Mouse (Mus musculus) right cerebral cortex, adult 2 months (tissue): ENCODE data around the gene C2cd4d.

ENCODE experiments used
- DNase-seq, 2 experiments: peaks; one replicate each; pipeline ENCODE4 v3.0.0; 2021 to 2022; ENCODE audit warnings: low spot score in 2 of 2

The C2cd4d gene

GRCm38 (mm10) chr3:94362138-94362537 lies at the start of gene C2cd4d:
Gene C2cd4d (plus strand): TSS chr3:94362438.
- DNase-seq, result no peak

DNA sequence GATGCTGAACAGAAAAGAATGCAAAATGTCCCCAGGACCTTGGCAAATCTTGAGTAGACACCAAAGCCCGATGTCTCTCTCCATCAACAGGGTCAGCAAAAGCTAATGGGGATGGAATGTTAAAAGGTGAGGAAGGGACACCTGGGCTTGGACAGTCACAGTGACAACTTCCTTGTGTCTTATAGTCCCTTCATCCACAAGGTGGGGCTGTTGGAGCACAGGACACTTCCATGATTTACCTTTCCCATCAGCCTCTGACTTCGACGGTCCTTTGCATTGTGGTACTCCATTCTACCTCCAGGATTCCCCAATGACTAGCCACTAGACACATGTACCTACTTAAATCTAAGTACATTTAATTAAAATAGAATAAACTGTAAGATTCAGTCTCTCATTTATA lies 33.6 kb upstream of the C2cd4d start:
- peak in 1 of 2 experiments; percentile 22 for DNase-seq

DNA sequence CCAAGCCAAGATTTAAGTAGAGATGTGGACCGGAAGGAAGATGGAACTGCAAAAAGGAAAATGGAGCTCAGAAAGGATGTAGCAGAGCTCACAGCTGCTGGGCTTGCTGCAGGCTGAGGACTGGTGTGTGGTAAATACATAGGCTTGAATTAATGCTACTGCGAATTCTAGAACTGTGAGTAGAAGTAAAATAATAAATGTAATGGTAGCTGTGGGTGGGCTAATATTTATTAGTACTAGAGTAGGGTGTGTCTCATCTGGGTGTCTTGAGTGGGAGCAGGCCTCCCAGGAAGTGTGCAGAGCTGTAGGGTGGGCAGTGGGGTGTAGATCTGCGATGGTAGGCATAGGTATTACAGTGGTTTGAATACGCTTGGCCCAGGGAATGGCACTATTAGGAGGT lies 27.8 kb upstream of the C2cd4d start:
- no peak for DNase-seq

- DNase-seq, result no peak
Observed at GRCm38 (mm10) chr3:94338522-94338921, 23.7 kb upstream of the C2cd4d start.

- DNase-seq, result no peak
Observed at GRCm38 (mm10) chr3:94341959-94342422, 20.2 kb upstream of the C2cd4d start, which contains the start of gene Them5. Gene Them5 (plus strand): TSS chr3:94342099.

GRCm38 (mm10) chr3:94342552-94342951 lies 19.7 kb upstream of the C2cd4d start:
- no peak for DNase-seq

GRCm38 (mm10) chr3:94344182-94344581 lies 18.1 kb upstream of the C2cd4d start:
- DNase-seq, result no peak

- DNase-seq, result no peak
Observed at GRCm38 (mm10) chr3:94344897-94345296, 17.3 kb upstream of the C2cd4d start.

DNA sequence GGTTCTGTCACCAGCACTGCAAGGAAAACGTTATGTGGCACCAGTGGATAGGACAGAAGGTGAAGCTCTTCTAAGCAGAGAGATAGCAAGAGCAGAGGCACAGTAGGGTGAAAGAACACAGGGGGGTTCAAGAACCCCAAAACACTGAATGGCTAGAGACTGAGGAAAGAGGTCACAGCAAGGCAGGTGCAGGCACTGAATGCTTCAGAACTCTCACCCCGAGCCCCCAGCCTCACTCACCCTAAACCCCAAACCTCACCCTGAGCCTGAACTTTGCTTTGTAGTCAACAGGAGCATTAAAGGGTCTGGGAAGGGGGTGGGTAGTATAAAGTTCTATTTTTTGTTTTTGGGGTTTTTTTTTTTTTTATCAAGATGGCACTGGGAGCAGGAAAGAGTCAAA lies 14.1 kb upstream of the C2cd4d start:
- DNase-seq, result no peak

DNA sequence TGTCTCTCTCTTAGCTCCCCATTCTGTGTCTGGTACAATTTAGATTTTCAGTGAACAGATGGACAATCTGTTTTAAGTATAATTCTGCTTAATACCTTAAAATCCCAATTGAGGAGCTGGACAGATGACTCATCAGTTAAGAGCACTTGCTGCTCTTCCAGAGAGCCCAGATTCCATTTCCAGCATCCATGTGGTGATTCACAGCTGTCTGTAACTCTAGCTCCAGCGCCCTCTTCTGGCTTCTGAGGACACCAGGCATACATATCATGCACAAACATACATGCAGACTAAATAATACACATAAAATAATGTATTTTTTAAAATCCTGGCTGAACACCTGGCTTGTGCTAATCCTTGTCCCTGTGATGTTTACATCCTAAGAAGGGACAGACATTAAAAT lies 1.4 kb upstream of the C2cd4d start:
- DNase-seq, result peak; percentile 40 to 44

DNA sequence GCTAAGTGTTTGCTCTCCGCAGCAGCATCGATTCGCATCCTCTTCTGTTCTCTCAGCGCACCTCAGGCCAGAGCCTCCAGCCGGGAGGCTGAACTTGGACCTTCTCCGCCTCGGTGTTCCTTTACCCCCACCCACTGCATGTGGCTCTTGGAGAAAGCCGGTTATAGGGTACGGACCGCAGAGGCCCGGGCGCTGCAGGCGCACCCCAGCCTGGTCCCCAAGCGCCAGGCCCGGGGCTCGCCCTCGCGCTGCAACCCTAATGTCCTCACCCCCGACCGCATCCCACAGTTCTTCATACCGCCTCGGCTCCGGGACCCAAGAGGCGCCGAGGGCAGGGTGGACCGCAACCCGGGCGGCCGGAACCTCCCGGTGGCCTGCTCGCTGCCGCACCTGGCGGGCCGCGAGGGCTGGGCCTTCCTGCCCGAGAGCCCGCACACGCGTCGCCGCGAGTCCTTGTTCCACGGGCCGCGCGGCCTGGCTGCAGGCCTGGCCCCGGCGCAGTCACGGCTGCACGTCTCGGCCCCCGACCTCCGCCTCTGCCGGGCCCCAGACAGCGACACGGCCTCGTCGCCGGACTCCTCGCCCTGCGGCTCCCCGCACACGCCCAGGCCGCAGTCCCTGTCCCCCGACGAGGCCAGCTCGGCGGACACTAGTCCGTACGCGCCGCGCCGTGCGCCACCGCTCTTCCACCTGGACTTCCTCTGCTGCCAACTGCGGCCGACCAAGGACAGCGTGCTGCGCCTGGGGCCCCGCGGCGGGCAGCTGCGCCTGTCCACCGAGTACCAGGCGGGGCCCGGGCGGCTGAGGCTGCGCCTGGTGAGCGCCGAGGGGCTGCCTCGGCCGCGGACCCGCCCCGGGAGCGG lies 1.3 kb downstream of the C2cd4d start:
- DNase-seq, result peak; percentile 21 to 35

GRCm38 (mm10) chr3:94364154-94364526 lies 1.9 kb downstream of the C2cd4d start:
- no peak for DNase-seq

GRCm38 (mm10) chr3:94366761-94367160 lies 4.5 kb downstream of the C2cd4d start:
- peak; percentile 84 to 92 for DNase-seq

- no peak for DNase-seq
Observed at GRCm38 (mm10) chr3:94367511-94367910, 5.3 kb downstream of the C2cd4d start.

DNA sequence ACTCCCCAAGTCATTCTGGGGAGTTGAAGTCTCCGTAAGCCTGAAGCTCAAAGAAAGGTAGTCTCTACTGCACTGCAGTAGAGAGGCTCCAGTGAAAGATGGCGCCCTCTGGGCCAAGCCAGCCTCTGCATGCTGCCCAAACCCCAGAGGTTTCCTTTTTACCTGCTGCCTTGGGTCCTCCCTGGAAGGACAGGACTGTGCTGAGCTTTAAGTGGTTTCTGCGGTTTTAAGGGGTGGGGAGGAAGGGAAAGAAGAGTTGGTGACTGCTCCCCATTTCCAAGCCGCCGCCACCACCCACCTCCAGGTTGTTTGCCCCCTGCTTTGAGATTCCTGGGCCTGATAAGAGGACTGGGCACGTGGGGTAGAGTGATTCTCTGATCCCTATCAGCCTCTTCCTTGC lies 6.4 kb downstream of the C2cd4d start:
- no peak for DNase-seq

DNA sequence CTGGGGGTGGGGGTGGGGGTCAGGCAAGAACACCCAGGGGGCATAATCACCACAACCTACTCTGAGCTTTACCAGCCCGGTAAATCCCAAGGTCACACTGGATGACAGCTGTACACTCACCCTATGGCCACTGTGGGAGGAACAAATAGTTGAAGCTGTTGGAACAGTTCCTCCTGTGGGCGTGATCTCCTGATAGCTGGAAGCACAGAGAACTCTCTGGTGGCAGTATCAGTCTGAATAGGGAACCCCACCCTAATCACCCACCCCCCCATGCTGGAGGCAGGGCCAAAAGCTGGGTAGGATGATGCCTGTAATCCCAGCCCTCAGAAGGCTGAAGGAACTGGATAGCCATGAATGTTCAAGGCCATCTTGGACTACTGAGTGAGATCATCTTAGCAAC lies 7.5 kb downstream of the C2cd4d start:
- no peak for DNase-seq

- peak; percentile 12 to 21 for DNase-seq
Observed at GRCm38 (mm10) chr3:94371637-94372036, 9.4 kb downstream of the C2cd4d start.

- no peak for DNase-seq
Observed at GRCm38 (mm10) chr3:94372038-94372437, 9.8 kb downstream of the C2cd4d start.

- DNase-seq, result no peak
Observed at GRCm38 (mm10) chr3:94372641-94373040, 10.4 kb downstream of the C2cd4d start, which contains the start of gene Rorc. Gene Rorc (plus strand): TSS chr3:94372794.

- DNase-seq, result peak; percentile 26
Observed at GRCm38 (mm10) chr3:94373090-94373489, 10.9 kb downstream of the C2cd4d start.

DNA sequence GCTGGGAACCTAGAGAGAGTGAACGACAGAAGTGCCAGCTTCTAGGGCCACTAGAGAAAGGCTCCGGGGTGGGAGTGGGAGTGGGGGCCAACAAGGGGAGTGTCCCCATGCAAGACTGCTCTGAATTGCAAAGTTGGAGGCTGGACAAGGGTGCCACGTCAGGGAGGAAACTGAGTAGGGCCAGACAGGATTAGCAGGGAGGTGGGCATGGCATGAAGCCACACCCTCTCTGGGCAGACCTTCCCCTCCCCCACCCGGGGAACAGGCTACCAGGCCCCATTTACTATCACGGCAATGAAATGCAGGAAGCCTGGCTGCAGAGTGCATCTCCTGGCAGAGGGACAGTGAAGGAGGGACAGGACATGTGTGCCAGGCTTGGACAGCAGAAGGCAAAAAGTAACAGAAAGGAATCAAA lies 11.4 kb downstream of the C2cd4d start:
- no peak for DNase-seq

DNA sequence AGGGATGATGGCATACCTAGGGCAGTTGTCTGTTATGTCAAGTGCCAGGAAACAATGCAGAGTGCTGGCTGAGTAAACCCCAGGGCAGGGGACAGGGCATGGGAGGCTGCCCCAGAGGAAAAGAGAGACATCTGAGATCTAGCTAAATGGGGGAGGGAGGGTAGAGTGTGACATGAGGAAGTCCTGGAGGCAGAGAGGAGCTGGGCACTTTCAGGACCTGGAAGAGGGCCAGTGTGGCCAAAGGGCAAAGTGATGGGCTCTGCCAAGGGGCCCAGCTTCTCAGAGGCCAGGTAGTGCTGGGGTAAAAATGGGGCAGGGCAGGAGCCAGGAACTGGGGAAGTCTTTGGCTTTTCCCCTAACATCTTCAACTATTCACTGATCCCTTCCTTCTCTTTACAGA lies 12.4 kb downstream of the C2cd4d start:
- no peak for DNase-seq

DNA sequence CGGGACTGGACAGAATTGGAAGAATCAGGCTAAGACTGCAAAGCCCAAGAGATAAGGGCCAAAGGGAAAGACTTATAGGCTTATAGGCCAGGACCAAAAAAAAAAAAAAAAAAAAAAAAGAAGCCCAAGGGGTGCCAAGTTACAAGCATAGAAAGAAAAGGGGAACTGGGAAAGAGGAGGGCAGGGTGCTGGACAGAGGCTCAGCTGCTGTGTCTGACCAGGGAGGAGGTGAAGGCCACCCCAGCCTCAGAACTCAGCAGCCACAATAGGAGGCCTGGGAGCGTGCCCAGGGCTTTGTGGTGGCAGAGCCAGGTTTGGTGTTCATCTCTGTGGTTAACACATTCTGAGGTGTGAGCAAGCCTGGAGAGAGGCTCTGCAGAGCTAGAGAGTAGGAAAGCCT lies 12.9 kb downstream of the C2cd4d start:
- no peak for DNase-seq
